ENCODE assay signal across 18 mouse cellular contexts in the genomic region with DNA sequence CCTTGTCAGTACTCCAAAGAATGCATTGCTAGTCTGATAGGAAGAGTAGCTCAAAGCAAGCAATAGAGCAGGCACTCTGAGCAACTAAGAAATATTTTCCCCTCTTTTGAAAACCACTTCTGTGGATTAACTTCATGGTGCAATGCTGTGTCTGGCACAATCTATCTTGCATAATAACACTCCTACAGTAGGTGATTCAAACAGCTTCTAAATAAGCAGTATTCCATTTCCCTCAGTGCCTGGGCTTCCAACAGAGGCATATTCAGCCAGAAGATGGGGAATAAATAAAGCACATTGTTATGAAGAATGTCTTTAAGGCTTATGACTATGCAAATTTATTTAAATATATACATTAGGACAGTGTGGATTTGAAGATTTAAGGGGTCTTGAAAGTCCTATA.
DNase-seq lines count a peak whose midpoint lies in the region; ATAC-seq lines count a peak whose summit lies in the region.
"Had no signal": no experiment of that assay in that cellular context is flagged by ENCODE, and none has a peak within 500 bp of the region (broad histone marks: within the 10 kb centered on the region; RNA-seq: fewer than 3 reads in every experiment).

No protein-coding gene starts in this region.

- peak; percentile 3 to 6 for DNase-seq in cerebellum, postnatal 10 days
- DNase-seq in frontal cortex, postnatal 36 days (ENCODE audit: low spot score in 2 of 2) = peak; percentile 1 to 10
- DNase-seq in frontal cortex, postnatal 10 days (ENCODE audit: low spot score in 2 of 2) = no peak
- peak; percentile 0 for DNase-seq in lung, postnatal 25 days (ENCODE audit: low spot score)
- DNase-seq in lung, postnatal 4 days = no peak
- DNase-seq in brain, adult 2 months (ENCODE audit: low read depth, low spot score) = peak; percentile 63
- no peak for DNase-seq in thymus, postnatal 4 days
- DNase-seq: adrenal gland, postnatal 25 days; cerebellum, adult 11-12 months; gastrocnemius, postnatal 10 days; heart, postnatal 4 days; kidney, adult 18-20 months; retina, postnatal 1 day; right cerebral cortex, postnatal 4 days; thymus, postnatal 36 days had no signal

- no peak for ATAC-seq in cerebellum, adult (ENCODE audit: insufficient number of reproducible peaks, low FRiP score, low TSS enrichment)
- ATAC-seq: inflammation-experienced regulatory T-cells, adult 6 months; midbrain, embryonic 13.5 days had no signal

Comparison
In these comparisons a context has a peak if more than half of its experiments do, and no peak if none do; other contexts are left out.
1. DNase-seq: peak in cerebellum, postnatal 10 days (2 of 2), frontal cortex, postnatal 36 days (2 of 2), lung, postnatal 25 days (single experiment) and brain, adult 2 months (single experiment); none in frontal cortex, postnatal 10 days (0 of 2), lung, postnatal 4 days (0 of 2) and thymus, postnatal 4 days (single experiment).